10 mouse cellular contexts compared by ENCODE assay signal in the genomic region with DNA sequence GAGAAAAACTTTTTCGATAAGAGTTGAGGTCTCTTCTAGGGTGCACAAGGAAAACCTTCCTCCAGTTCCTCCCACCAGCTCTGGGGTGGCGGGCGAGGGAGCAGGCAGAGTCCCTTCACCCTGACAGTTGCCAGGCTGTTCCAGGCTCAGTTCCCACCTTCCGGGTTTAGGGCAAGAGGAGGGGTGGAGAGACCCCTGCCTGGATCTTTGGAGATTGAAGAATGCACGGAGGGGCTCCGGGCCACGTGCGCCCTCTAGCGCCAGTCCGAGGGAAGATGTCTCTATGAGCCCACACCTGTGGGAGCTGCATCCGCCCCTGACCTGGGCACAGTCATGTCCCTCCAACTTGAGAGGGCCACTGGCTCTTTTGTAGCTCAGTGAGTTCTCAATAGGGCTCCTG.
DNase-seq lines count a peak whose midpoint lies in the region; ATAC-seq lines count a peak whose summit lies in the region.
"Had no signal": no experiment of that assay in that cellular context is flagged by ENCODE, and none has a peak within 500 bp of the region (broad histone marks: within the 10 kb centered on the region; RNA-seq: fewer than 3 reads in every experiment).

No protein-coding gene starts in this region.

- H3K4me3 ChIP-seq in limb, embryonic 10.5 days, result no peak overlapping the region
- H3K4me3 ChIP-seq: heart, embryonic 15.5 days; stomach, embryonic 15.5 days had no signal

- H3K4me1 ChIP-seq in limb, embryonic 10.5 days, result no peaks in the 10 kb centered on the region
- H3K4me1 ChIP-seq: heart, embryonic 15.5 days; stomach, embryonic 15.5 days had no signal

- ATAC-seq in erythroid progenitor cell, adult 5-6 weeks (replicated peaks; ENCODE audit: low FRiP score, poor library complexity, severe bottlenecking), result no peak
- ATAC-seq: liver, postnatal 0 days had no signal

- H3K27me3 ChIP-seq in limb, embryonic 10.5 days (ENCODE audit: low read depth, poor library complexity, severe bottlenecking), result no peaks in the 10 kb centered on the region
- H3K27me3 ChIP-seq: heart, embryonic 15.5 days; stomach, embryonic 15.5 days had no signal

- DNase-seq in kidney, postnatal 10 days, result peak; percentile 16
- DNase-seq in kidney, adult 8-10 months, result no peak
- DNase-seq in R1 (ENCODE audit: low read depth, low spot score), result peak; percentile 57
- DNase-seq in cerebellum, postnatal 14 days, result peak; percentile 51 to 54
- DNase-seq in limb, embryonic 10.5 days (ENCODE audit: low spot score), result peak; percentile 42
- DNase-seq in spleen, adult 18-20 months, result no peak
- DNase-seq: liver, postnatal 0 days had no signal

- no peaks in the 10 kb centered on the region for H3K9me3 ChIP-seq in limb, embryonic 10.5 days (replicated peaks)
- H3K9me3 ChIP-seq: heart, embryonic 15.5 days; stomach, embryonic 15.5 days had no signal

- H3K36me3 ChIP-seq in limb, embryonic 10.5 days, result no peaks in the 10 kb centered on the region
- H3K36me3 ChIP-seq: heart, embryonic 15.5 days; stomach, embryonic 15.5 days had no signal

- H3K27ac ChIP-seq in limb, embryonic 10.5 days, result no peak overlapping the region
- H3K27ac ChIP-seq: heart, embryonic 15.5 days; stomach, embryonic 15.5 days had no signal

- WGBS in limb, embryonic 10.5 days, result 16% methylated on average over 11 of the region's 11 CpGs

Comparison
In these comparisons a context has a peak if more than half of its experiments do, and no peak if none do; other contexts are left out.
1. DNase-seq: peak in kidney, postnatal 10 days (single experiment), R1 (single experiment), cerebellum, postnatal 14 days (2 of 2) and limb, embryonic 10.5 days (single experiment); none in kidney, adult 8-10 months (0 of 2) and spleen, adult 18-20 months (0 of 2).